Mouse (Mus musculus) embryonic fibroblast, embryonic 13.5 days (primary cell): ENCODE results near the gene Bckdhb.

Source experiments
- CTCF ChIP-seq: IDR thresholded peaks from 2 replicates; pipeline ENCODE4 v1.5.1; 2011; ENCODE audit warnings: mild to moderate bottlenecking, control low read depth, low read length, moderate library complexity, borderline replicate concordance; ENCODE audit not compliant: insufficient read depth
- POLR2A ChIP-seq: IDR thresholded peaks from 2 replicates; pipeline ENCODE4 v1.6.1; 2011; ENCODE audit warnings: low read depth, mild to moderate bottlenecking, control low read depth, low read length, moderate library complexity

DNA sequence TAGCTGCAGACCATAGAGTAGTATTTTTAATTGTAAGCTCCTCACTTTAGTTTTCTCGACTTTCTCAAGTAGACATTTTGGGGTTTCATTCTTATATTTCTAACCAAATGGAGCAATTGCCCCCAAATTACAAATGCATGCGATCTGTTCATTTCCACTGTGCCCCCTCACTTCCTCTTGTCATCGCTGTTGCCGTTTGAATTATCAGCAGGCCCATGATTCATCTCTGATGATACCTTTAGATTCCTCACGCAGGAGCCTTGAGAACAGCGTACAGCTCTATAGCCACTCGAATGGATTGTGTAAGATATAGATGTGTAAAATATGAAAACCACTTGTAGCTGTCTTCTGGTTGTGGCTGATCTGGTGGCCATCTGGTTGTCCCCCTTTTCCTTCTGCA, 183.6 kb downstream of the Bckdhb start:
- TF ChIP-seq CTCF (no peak), POLR2A (no peak)
